Mouse (Mus musculus): Measurements from ENCODE around the gene Ptbp3. TPM values are rescaled to one million over a fixed set of nuclear protein-coding genes. Genes with fewer than 3 reads are reported as not detected.

The Ptbp3 gene
- polyA plus RNA-seq, 1 experiment from 2014 or later, result 40.4 TPM

GRCm38 (mm10) chr4:59531172-59531571 is 18.0 kb downstream of the Ptbp3 start:
- Histone ChIP-seq H3K4me1 (no peaks in the 10 kb centered on the region), H3K27me3 (no peaks in the 10 kb centered on the region), H3K9me3 (no peaks in the 10 kb centered on the region), H3K36me3 (no peaks in the 10 kb centered on the region), H3K27ac (no peak overlapping the region), H3K9ac (no peak overlapping the region), H3K4me3 (no peak overlapping the region), H3K4me2 (replicated peaks) (no peak overlapping the region)
- ATAC-seq (ENCODE audit: low FRiP score, low read depth), result no peak
- 44% methylated on average over 1 of the region's 1 CpGs for WGBS

- Histone ChIP-seq H3K27me3 (no peaks in the 10 kb centered on the region), H3K9me3 (no peaks in the 10 kb centered on the region), H3K4me3 (no peak overlapping the region), H3K9ac (no peak overlapping the region), H3K27ac (no peak overlapping the region), H3K4me2 (replicated peaks) (no peak overlapping the region), H3K36me3 (peaks cover 6% of the 10 kb centered on the region), H3K4me1 (no peaks in the 10 kb centered on the region)
- WGBS, result 91% methylated on average over 3 of the region's 3 CpGs
- no peak for ATAC-seq (ENCODE audit: low FRiP score, low read depth)
Measured at GRCm38 (mm10) chr4:59527470-59527869, 21.7 kb downstream of the Ptbp3 start.

- Histone ChIP-seq H3K9ac (no peak overlapping the region), H3K27me3 (no peaks in the 10 kb centered on the region), H3K4me3 (no peak overlapping the region), H3K36me3 (peaks cover 6% of the 10 kb centered on the region), H3K9me3 (no peaks in the 10 kb centered on the region), H3K4me1 (no peaks in the 10 kb centered on the region), H3K27ac (no peak overlapping the region), H3K4me2 (replicated peaks) (no peak overlapping the region)
- 75% methylated on average over 2 of the region's 2 CpGs for WGBS
- ATAC-seq (ENCODE audit: low FRiP score, low read depth), result no peak
Measured at GRCm38 (mm10) chr4:59526728-59527127, 22.4 kb downstream of the Ptbp3 start.

GRCm38 (mm10) chr4:59524875-59525274 is 24.3 kb downstream of the Ptbp3 start:
- no peak overlapping the region for H3K27ac ChIP-seq
- no peak overlapping the region for H3K4me3 ChIP-seq
- WGBS, result 77% methylated on average over 3 of the region's 3 CpGs
- H3K36me3 ChIP-seq, result peaks cover 10% of the 10 kb centered on the region
- H3K9me3 ChIP-seq, result no peaks in the 10 kb centered on the region
- no peak overlapping the region for H3K4me2 ChIP-seq (replicated peaks)
- H3K4me1 ChIP-seq, result no peaks in the 10 kb centered on the region
- no peaks in the 10 kb centered on the region for H3K27me3 ChIP-seq
- no peak for ATAC-seq (ENCODE audit: low FRiP score, low read depth)
- no peak overlapping the region for H3K9ac ChIP-seq

GRCm38 (mm10) chr4:59510321-59510720 is 38.8 kb downstream of the Ptbp3 start:
- no peak for ATAC-seq (ENCODE audit: low FRiP score, low read depth)
- no peaks in the 10 kb centered on the region for H3K27me3 ChIP-seq
- peaks cover 35% of the 10 kb centered on the region for H3K36me3 ChIP-seq
- no peaks in the 10 kb centered on the region for H3K4me1 ChIP-seq
- no peak overlapping the region for H3K4me2 ChIP-seq (replicated peaks)
- H3K9me3 ChIP-seq, result no peaks in the 10 kb centered on the region
- no peak overlapping the region for H3K4me3 ChIP-seq
- H3K9ac ChIP-seq, result no peak overlapping the region
- no peak overlapping the region for H3K27ac ChIP-seq

- no peak overlapping the region for H3K9ac ChIP-seq
- no peak overlapping the region for H3K4me3 ChIP-seq
- no peak overlapping the region for H3K4me2 ChIP-seq (replicated peaks)
- peaks cover 35% of the 10 kb centered on the region for H3K36me3 ChIP-seq
- no peaks in the 10 kb centered on the region for H3K27me3 ChIP-seq
- no peak overlapping the region for H3K27ac ChIP-seq
- no peaks in the 10 kb centered on the region for H3K4me1 ChIP-seq
- WGBS, result 98% methylated on average over 2 of the region's 2 CpGs
- ATAC-seq (ENCODE audit: low FRiP score, low read depth), result no peak
- H3K9me3 ChIP-seq, result no peaks in the 10 kb centered on the region
Measured at GRCm38 (mm10) chr4:59509558-59509957, 39.6 kb downstream of the Ptbp3 start.

- H3K4me3 ChIP-seq, result no peak overlapping the region
- peaks cover 35% of the 10 kb centered on the region for H3K36me3 ChIP-seq
- H3K9ac ChIP-seq, result no peak overlapping the region
- no peak overlapping the region for H3K4me2 ChIP-seq (replicated peaks)
- no peak for ATAC-seq (ENCODE audit: low FRiP score, low read depth)
- WGBS, result 85% methylated on average over 2 of the region's 2 CpGs
- no peak overlapping the region for H3K27ac ChIP-seq
- H3K4me1 ChIP-seq, result no peaks in the 10 kb centered on the region
- no peaks in the 10 kb centered on the region for H3K9me3 ChIP-seq
- H3K27me3 ChIP-seq, result no peaks in the 10 kb centered on the region
Measured at GRCm38 (mm10) chr4:59507766-59508165, 41.4 kb downstream of the Ptbp3 start.

GRCm38 (mm10) chr4:59506704-59507103 is 42.5 kb downstream of the Ptbp3 start:
- Histone ChIP-seq H3K36me3 (peaks cover 34% of the 10 kb centered on the region), H3K4me1 (no peaks in the 10 kb centered on the region), H3K9me3 (no peaks in the 10 kb centered on the region), H3K4me3 (no peak overlapping the region), H3K9ac (no peak overlapping the region), H3K4me2 (replicated peaks) (no peak overlapping the region), H3K27me3 (no peaks in the 10 kb centered on the region), H3K27ac (no peak overlapping the region)
- WGBS, result 93% methylated on average over 3 of the region's 3 CpGs
- ATAC-seq (ENCODE audit: low FRiP score, low read depth), result no peak

- Histone ChIP-seq H3K4me3 (no peak overlapping the region), H3K36me3 (peaks cover 33% of the 10 kb centered on the region), H3K4me1 (no peaks in the 10 kb centered on the region), H3K9ac (no peak overlapping the region), H3K4me2 (replicated peaks) (no peak overlapping the region), H3K27ac (no peak overlapping the region), H3K9me3 (no peaks in the 10 kb centered on the region), H3K27me3 (no peaks in the 10 kb centered on the region)
- WGBS, result 75% methylated on average over 3 of the region's 3 CpGs
- no peak for ATAC-seq (ENCODE audit: low FRiP score, low read depth)
Measured at GRCm38 (mm10) chr4:59505481-59505880, 43.7 kb downstream of the Ptbp3 start.

GRCm38 (mm10) chr4:59491097-59491496 is 58.1 kb downstream of the Ptbp3 start:
- no peak overlapping the region for H3K4me3 ChIP-seq
- no peak overlapping the region for H3K9ac ChIP-seq
- no peaks in the 10 kb centered on the region for H3K9me3 ChIP-seq
- WGBS, result 93% methylated on average over 2 of the region's 2 CpGs
- H3K4me2 ChIP-seq (replicated peaks), result no peak overlapping the region
- no peaks in the 10 kb centered on the region for H3K27me3 ChIP-seq
- H3K36me3 ChIP-seq, result peaks cover 30% of the 10 kb centered on the region
- ATAC-seq (ENCODE audit: low FRiP score, low read depth), result no peak
- H3K4me1 ChIP-seq, result no peaks in the 10 kb centered on the region
- H3K27ac ChIP-seq, result no peak overlapping the region

- Histone ChIP-seq H3K27me3 (no peaks in the 10 kb centered on the region), H3K9me3 (no peaks in the 10 kb centered on the region), H3K4me2 (replicated peaks) (no peak overlapping the region), H3K4me1 (no peaks in the 10 kb centered on the region), H3K27ac (no peak overlapping the region), H3K36me3 (peaks cover 7% of the 10 kb centered on the region), H3K4me3 (no peak overlapping the region), H3K9ac (no peak overlapping the region)
- no peak for ATAC-seq (ENCODE audit: low FRiP score, low read depth)
Measured at GRCm38 (mm10) chr4:59471306-59471705, 77.9 kb downstream of the Ptbp3 start.

GRCm38 (mm10) chr4:59465449-59465848 is 83.7 kb downstream of the Ptbp3 start:
- no peaks in the 10 kb centered on the region for H3K9me3 ChIP-seq
- WGBS, result 55% methylated on average over 2 of the region's 2 CpGs
- no peak overlapping the region for H3K4me3 ChIP-seq
- no peaks in the 10 kb centered on the region for H3K27me3 ChIP-seq
- no peak for ATAC-seq (ENCODE audit: low FRiP score, low read depth)
- H3K4me1 ChIP-seq, result no peaks in the 10 kb centered on the region
- no peak overlapping the region for H3K9ac ChIP-seq
- H3K27ac ChIP-seq, result no peak overlapping the region
- H3K36me3 ChIP-seq, result no peaks in the 10 kb centered on the region
- H3K4me2 ChIP-seq (replicated peaks), result no peak overlapping the region

- H3K27ac ChIP-seq, result no peak overlapping the region
- no peak overlapping the region for H3K4me3 ChIP-seq
- no peak overlapping the region for H3K4me2 ChIP-seq (replicated peaks)
- 82% methylated on average over 6 of the region's 6 CpGs for WGBS
- no peaks in the 10 kb centered on the region for H3K9me3 ChIP-seq
- H3K4me1 ChIP-seq, result no peaks in the 10 kb centered on the region
- no peak for ATAC-seq (ENCODE audit: low FRiP score, low read depth)
- H3K36me3 ChIP-seq, result no peaks in the 10 kb centered on the region
- H3K9ac ChIP-seq, result no peak overlapping the region
- H3K27me3 ChIP-seq, result no peaks in the 10 kb centered on the region
Measured at GRCm38 (mm10) chr4:59464661-59465060, 84.5 kb downstream of the Ptbp3 start.

Data from limb, embryonic 13.5 days (tissue).